Mouse (Mus musculus) MEL (cell line): ENCODE measurements around the gene Arhgef17. TPM values are rescaled to one million over a fixed set of nuclear protein-coding genes. Genes with fewer than 3 reads are reported as not detected.

ENCODE experiments used
- DNase-seq: peaks from one replicate; pipeline ENCODE4 v3.0.0; 2011; ENCODE audit warnings: low read depth, low spot score
- H3K27ac ChIP-seq: 2 replicates; pipeline ENCODE4 v1.5.1; 2012; ENCODE audit warnings: low read depth, mild to moderate bottlenecking, control low read depth, low read length, moderate library complexity; ENCODE audit not compliant: control insufficient read depth
- H3K27me3 ChIP-seq, 2 experiments: fragments of 150-350 bp in 1 of 2; sonication (generic) in 1 of 2; 2 replicates each; pipeline ENCODE4 v1.6.1; 2012; ENCODE audit warnings: low read length in 2 of 2, mild to moderate bottlenecking in 2 of 2, improper control_type of control experiment in 1 of 2, moderate library complexity in 1 of 2; ENCODE audit not compliant: insufficient read depth in 2 of 2, control insufficient read depth in 1 of 2
- H3K36me3 ChIP-seq, 2 experiments: 2 replicates each; pipeline ENCODE4 v1.6.1; 2012 to 2014; ENCODE audit warnings: low read length in 2 of 2, improper control_type of control experiment in 1 of 2, inconsistent platforms in 1 of 2, mild to moderate bottlenecking in 1 of 2; ENCODE audit not compliant: insufficient read depth in 2 of 2, control insufficient read depth in 1 of 2
- H3K4me1 ChIP-seq, 2 experiments: fragments of 150-350 bp in 1 of 2; sonication (generic) in 1 of 2; 2 replicates each; pipeline ENCODE4 v1.6.1; 2012; ENCODE audit warnings: low read length in 2 of 2, improper control_type of control experiment in 1 of 2, mild to moderate bottlenecking in 1 of 2; ENCODE audit not compliant: insufficient read depth in 2 of 2, control insufficient read depth in 1 of 2
- H3K4me3 ChIP-seq, 2 experiments: fragments of 150-350 bp in 1 of 2; sonication (generic) in 1 of 2; 2 replicates each; pipeline ENCODE4 v1.5.1; 2012; ENCODE audit warnings: low read depth in 2 of 2, low read length in 2 of 2, mild to moderate bottlenecking in 2 of 2, moderate library complexity in 2 of 2, control low read depth in 1 of 2, improper control_type of control experiment in 1 of 2; ENCODE audit not compliant: control insufficient read depth in 1 of 2, insufficient read depth in 1 of 2
- H3K79me2 ChIP-seq: 2 replicates; pipeline ENCODE4 v1.6.1; 2012; ENCODE audit warnings: mild to moderate bottlenecking, low read length, moderate library complexity; ENCODE audit not compliant: control insufficient read depth, poor library complexity, insufficient read depth
- H3K9ac ChIP-seq: 2 replicates; pipeline ENCODE4 v1.6.1; 2012; ENCODE audit warnings: low read depth, mild to moderate bottlenecking, control low read depth, low read length, moderate library complexity; ENCODE audit not compliant: control insufficient read depth, poor library complexity, severe bottlenecking
- H3K9me3 ChIP-seq: fragments of 150-350 bp; sonication (generic); replicated peaks from 2 replicates; pipeline ENCODE4 v1.6.1; 2012; ENCODE audit warnings: mild to moderate bottlenecking, low read length, improper control_type of control experiment, moderate library complexity; ENCODE audit not compliant: insufficient read depth
- BHLHE40 ChIP-seq: IDR thresholded peaks from 2 replicates; pipeline ENCODE4 v1.6.1; 2012; ENCODE audit warnings: low read depth, mild to moderate bottlenecking, inconsistent platforms, low read length, improper control_type of control experiment, borderline replicate concordance
- CHD1 ChIP-seq: IDR thresholded peaks from 2 replicates; pipeline ENCODE4 v1.6.1; 2012; ENCODE audit warnings: low read depth, mild to moderate bottlenecking, inconsistent platforms, low read length, improper control_type of control experiment
- CTCF ChIP-seq, 3 experiments: IDR thresholded peaks in 2 of 3; conservative IDR thresholded peaks in 1 of 3; 2 replicates each; pipeline ENCODE4 v1.5.1; 2011 to 2012; ENCODE audit warnings: low read length in 3 of 3, low read depth in 2 of 3, mild to moderate bottlenecking in 2 of 3, improper control_type of control experiment in 1 of 3, inconsistent platforms in 1 of 3, mixed read lengths in 1 of 3, moderate library complexity in 1 of 3; ENCODE audit not compliant: control insufficient read depth in 1 of 3, insufficient read depth in 1 of 3, poor library complexity in 1 of 3, severe bottlenecking in 1 of 3
- E2F4 ChIP-seq: IDR thresholded peaks from 2 replicates; pipeline ENCODE4 v1.6.1; 2011; ENCODE audit warnings: low read depth, low read length, improper control_type of control experiment, borderline replicate concordance
- ETS1 ChIP-seq: IDR thresholded peaks from 2 replicates; pipeline ENCODE4 v1.6.1; 2012; ENCODE audit warnings: low read depth, mild to moderate bottlenecking, inconsistent platforms, low read length, improper control_type of control experiment, moderate library complexity
- GABPA ChIP-seq: IDR thresholded peaks from 2 replicates; pipeline ENCODE4 v1.6.1; 2012; ENCODE audit warnings: low read depth, mild to moderate bottlenecking, inconsistent platforms, low read length, improper control_type of control experiment, moderate library complexity
- HCFC1 ChIP-seq: IDR thresholded peaks from 2 replicates; pipeline ENCODE4 v1.6.1; 2012; ENCODE audit warnings: low read depth, mild to moderate bottlenecking, inconsistent platforms, low read length, improper control_type of control experiment, moderate library complexity
- KAT2A ChIP-seq: conservative IDR thresholded peaks from 2 replicates; pipeline ENCODE4 v1.6.1; 2012; ENCODE audit warnings: low read depth, low read length, improper control_type of control experiment, inconsistent platforms
- MAX ChIP-seq: IDR thresholded peaks from 2 replicates; pipeline ENCODE4 v1.6.1; 2011; ENCODE audit warnings: low read length, improper control_type of control experiment
- MYB ChIP-seq: IDR thresholded peaks from 2 replicates; pipeline ENCODE4 v1.6.1; 2011; ENCODE audit warnings: mild to moderate bottlenecking, low read depth, low read length, improper control_type of control experiment
- MYC ChIP-seq: IDR thresholded peaks from 2 replicates; pipeline ENCODE4 v1.6.1; 2011; ENCODE audit warnings: low read depth, mild to moderate bottlenecking, low read length, improper control_type of control experiment, moderate library complexity
- NRF1 ChIP-seq: IDR thresholded peaks from 2 replicates; pipeline ENCODE4 v1.6.1; 2014; ENCODE audit warnings: low read depth, mild to moderate bottlenecking, inconsistent platforms, low read length, improper control_type of control experiment, moderate library complexity; ENCODE audit not compliant: poor library complexity, insufficient read depth, severe bottlenecking
- POLR2A ChIP-seq, 2 experiments: IDR thresholded peaks; 2 replicates each; pipeline ENCODE4 v1.6.1; 2011 to 2012; ENCODE audit warnings: low read length in 2 of 2, mild to moderate bottlenecking in 2 of 2, control low read depth in 1 of 2, improper control_type of control experiment in 1 of 2, low read depth in 1 of 2, moderate library complexity in 1 of 2; ENCODE audit not compliant: control insufficient read depth in 1 of 2, insufficient read depth in 1 of 2, poor library complexity in 1 of 2
- RAD21 ChIP-seq: IDR thresholded peaks from 2 replicates; pipeline ENCODE4 v1.6.1; 2011; ENCODE audit warnings: mild to moderate bottlenecking, low read depth, low read length, improper control_type of control experiment
- SIN3A ChIP-seq: IDR thresholded peaks from 2 replicates; pipeline ENCODE4 v1.6.1; 2012; ENCODE audit warnings: low read length, improper control_type of control experiment, inconsistent platforms
- SMC3 ChIP-seq: IDR thresholded peaks from 2 replicates; pipeline ENCODE4 v1.6.1; 2011; ENCODE audit warnings: low read depth, low read length, improper control_type of control experiment
- TBP ChIP-seq: IDR thresholded peaks from 2 replicates; pipeline ENCODE4 v1.8.0; 2011; ENCODE audit warnings: low read depth, low read length, improper control_type of control experiment
- TCF12 ChIP-seq: IDR thresholded peaks from 2 replicates; pipeline ENCODE4 v1.6.1; 2014; ENCODE audit warnings: low read depth, mild to moderate bottlenecking, inconsistent platforms, low read length, improper control_type of control experiment, moderate library complexity
- USF2 ChIP-seq, 2 experiments: IDR thresholded peaks; 2 replicates each; pipeline ENCODE4 v1.6.1; 2011 to 2012; ENCODE audit warnings: improper control_type of control experiment in 2 of 2, low read length in 2 of 2, borderline replicate concordance in 1 of 2, inconsistent platforms in 1 of 2, low read depth in 1 of 2, mild to moderate bottlenecking in 1 of 2; ENCODE audit not compliant: insufficient read depth in 1 of 2
- polyA plus RNA-seq, 2 experiments: library from polyadenylated mRNA; stranded (reverse) in 1 of 2; unstranded in 1 of 2; fragments of >175 nt in 1 of 2; fragments of >200 nt in 1 of 2; gene quantifications; 2 replicates each; pipeline versions ENCODE4 v1.2.1 to v1.2.4; 2012; ENCODE audit warnings: low replicate concordance in 2 of 2, low read depth in 1 of 2; ENCODE audit not compliant: insufficient read length in 2 of 2, insufficient read depth in 1 of 2, missing spikeins in 1 of 2
- total RNA-seq: library from RNA; depleted of rRNA; stranded (reverse); fragments of 300-350 nt; gene quantifications from 2 replicates; pipeline ENCODE4 v1.2.3, GENCODE M21; 2012

The Arhgef17 gene
- total and polyA plus RNA-seq, 3 experiments, result under 0.01 TPM; not detected in 2

DNA sequence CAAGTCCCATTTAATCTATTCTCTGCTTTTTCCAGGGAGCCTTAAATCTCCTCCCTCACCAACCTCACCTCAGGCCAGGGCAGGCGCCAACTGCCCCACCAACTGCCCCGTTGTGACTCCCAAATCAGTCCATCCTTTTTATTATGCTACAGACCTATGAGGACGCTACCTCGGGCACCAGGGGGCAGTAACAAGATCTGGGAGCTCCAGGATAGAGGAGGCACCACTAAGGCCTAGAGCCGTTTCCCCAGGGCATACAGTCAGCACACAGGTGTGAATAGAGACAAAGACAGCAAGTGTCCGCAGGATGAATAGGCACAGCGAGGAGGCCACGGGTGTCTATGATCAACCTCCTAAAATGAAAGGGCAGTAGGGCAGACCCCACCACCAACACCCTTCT is 23.3 kb downstream of the Arhgef17 start:
- no peak overlapping the region for H3K27ac ChIP-seq
- H3K27me3 ChIP-seq, result no peaks in the 10 kb centered on the region; a peak in 1 of 4 replicates
- no peak for TF ChIP-seq POLR2A (IDR thresholded peaks at IDR 0.05; ENCODE audit: control insufficient read depth in 1 of 2, insufficient read depth in 1 of 2, low read depth in 1 of 2, low read length in 2 of 2, poor library complexity in 1 of 2)
- no peak for TF ChIP-seq CHD1
- no peak; the same call in 1 of the 2 replicates for TF ChIP-seq RAD21
- TF ChIP-seq HCFC1, result no peak
- 0 out of 2 replicates have a peak, but pooled peaks have one; percentile 34 for TF ChIP-seq SMC3
- peak; percentile 9 to 45 (median 43); a peak in 5 of 6 replicates for TF ChIP-seq CTCF (IDR thresholded peaks at IDR 0.05 in 2 of 3, conservative IDR thresholded peaks at IDR 0.05 in 1 of 3; ENCODE audit: control insufficient read depth in 1 of 3, insufficient read depth in 1 of 3, low read depth in 2 of 3, low read length in 3 of 3, poor library complexity in 1 of 3, severe bottlenecking in 1 of 3)
- no peak for TF ChIP-seq MYC

DNA sequence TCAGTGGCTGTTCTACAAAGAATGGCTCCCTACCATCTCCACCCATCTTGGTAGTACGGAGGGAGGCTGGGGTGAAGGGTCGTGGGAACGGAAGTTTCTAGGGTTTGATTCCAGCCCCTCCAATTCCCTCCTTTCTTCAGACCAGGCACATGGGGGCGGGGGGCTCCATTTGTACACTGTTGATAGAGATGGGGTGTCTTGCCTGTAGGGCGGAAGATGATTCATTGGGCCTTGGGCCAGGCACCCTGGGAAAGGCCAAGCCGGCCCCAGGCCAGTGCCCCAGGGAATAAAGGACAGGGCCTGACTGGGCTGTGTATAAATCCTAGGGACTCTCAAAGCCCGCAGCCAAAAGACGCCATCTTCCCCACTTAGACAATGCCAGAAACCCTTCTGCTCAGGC is 23.8 kb downstream of the Arhgef17 start:
- Histone ChIP-seq H3K9ac (no peak overlapping the region), H3K27me3 (no peaks in the 10 kb centered on the region; a peak in 1 of 4 replicates), H3K79me2 (no peaks in the 10 kb centered on the region), H3K4me3 (no peak overlapping the region), H3K9me3 (no peaks in the 10 kb centered on the region), H3K4me1 (no peaks in the 10 kb centered on the region), H3K36me3 (no peaks in the 10 kb centered on the region), H3K27ac (no peak overlapping the region)
- no peak for DNase-seq
- TF ChIP-seq ETS1 (no peak), RAD21 (no peak), BHLHE40 (no peak), CHD1 (no peak), MYC (no peak), USF2 (IDR thresholded peaks at IDR 0.05; ENCODE audit: borderline replicate concordance in 1 of 2, insufficient read depth in 1 of 2, low read depth in 1 of 2, low read length in 2 of 2) (no peak), TBP (no peak), SMC3 (no peak), KAT2A (no peak), NRF1 (no peak), MYB (no peak), TCF12 (no peak), GABPA (no peak), MAX (no peak), SIN3A (no peak), E2F4 (no peak)

More for the DNA sequence above, 23.3 kb downstream of the Arhgef17 start:
- H3K4me1 ChIP-seq, result no peaks in the 10 kb centered on the region
- H3K9me3 ChIP-seq, result no peaks in the 10 kb centered on the region
- H3K79me2 ChIP-seq, result no peaks in the 10 kb centered on the region
- H3K9ac ChIP-seq, result no peak overlapping the region
- no peak overlapping the region for H3K4me3 ChIP-seq
- DNase-seq, result peak; percentile 23
- H3K36me3 ChIP-seq, result no peaks in the 10 kb centered on the region
